Mouse (Mus musculus): ENCODE measurements around the gene Hoxc4. TPM values are rescaled to one million over a fixed set of nuclear protein-coding genes. Genes with fewer than 3 reads are reported as not detected.
A peak's percentile ranks its signal among the peaks of the same experiment; 100 is the strongest.

Gene Hoxc4
- polyA plus RNA-seq, 3 experiments from 2014 or later: not detected

DNA sequence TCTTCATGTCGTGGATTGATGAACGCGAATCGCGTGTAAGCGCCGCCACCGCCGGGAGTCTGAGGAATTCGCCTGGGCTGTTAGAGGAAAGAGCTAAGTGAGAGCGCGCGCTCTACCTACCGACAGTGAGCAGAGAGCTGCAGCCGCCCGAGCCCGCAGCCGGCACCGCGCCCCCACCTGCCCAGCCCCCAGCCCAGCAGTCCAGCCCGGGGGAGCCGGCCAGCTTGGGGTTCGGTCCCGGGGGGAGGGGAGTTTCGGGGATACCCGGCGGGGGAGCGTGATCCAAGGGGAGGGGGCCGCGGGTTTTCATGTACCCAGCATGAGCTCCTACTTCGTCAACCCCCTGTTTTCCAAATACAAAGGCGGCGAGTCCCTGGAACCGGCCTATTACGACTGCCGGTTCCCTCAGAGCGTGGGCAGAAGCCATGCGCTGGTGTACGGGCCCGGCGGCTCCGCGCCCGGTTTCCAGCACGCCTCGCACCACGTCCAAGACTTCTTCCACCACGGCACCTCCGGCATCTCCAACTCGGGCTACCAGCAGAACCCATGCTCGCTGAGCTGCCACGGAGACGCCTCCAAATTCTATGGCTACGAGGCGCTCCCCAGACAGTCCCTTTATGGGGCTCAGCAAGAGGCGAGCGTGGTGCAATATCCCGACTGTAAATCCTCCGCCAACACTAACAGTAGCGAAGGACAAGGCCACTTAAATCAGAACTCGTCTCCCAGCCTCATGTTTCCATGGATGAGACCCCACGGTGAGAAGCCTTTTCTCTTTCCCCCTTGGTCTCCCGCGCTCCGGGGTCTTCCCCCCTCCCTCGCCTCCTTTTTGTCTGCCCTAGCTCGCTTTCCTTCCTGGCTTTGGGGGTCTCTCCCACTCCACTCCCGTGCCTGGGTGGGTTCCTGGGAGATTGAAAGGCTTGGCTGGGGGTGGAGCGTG is 28.0 kb upstream of the Hoxc4 start, which contains the start of gene Hoxc8:
Gene Hoxc8 (plus strand): TSS at position 147 of the 937 bp plus-strand sequence.
- ATAC-seq: peak; percentile 10

DNA sequence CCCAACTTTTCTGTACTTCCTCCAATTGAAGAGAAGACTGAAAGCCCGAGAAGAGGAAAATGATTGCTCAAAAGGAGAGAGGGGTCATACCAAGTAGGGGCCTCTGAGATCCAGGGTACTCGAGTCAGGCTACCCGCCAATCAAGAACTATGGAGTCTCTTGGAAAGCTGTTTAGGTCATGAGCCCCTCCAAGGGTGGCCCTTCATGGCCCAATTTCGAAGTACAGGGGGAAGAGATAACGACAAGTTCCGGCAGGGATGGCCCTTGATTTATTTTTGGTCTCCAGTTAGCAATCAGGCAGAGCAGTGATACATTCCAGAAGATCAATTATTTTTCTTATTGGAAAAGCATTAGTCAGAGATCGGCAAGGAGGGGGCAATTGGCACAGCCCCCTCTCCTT is 27.0 kb upstream of the Hoxc4 start:
- no peak for ATAC-seq

DNA sequence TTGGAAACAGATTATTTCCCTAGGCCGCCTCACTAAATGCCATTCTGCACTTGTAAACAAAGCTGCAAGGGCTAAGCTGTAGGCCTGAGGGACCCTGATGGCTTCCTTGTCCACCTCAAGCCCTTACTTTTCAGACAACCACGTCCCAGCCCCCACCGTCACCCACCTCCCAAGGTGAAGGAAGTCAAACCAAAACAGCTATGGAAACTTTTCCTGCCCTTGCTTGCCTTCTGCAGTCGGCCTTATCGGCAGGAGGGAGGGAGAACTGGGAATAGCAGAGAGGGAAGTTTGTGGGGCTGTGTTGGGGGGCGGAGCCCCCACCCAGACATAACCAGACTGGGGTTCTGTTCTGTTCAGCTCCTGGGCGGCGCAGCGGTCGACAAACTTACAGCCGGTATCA is 26.5 kb upstream of the Hoxc4 start:
- ATAC-seq: no peak

DNA sequence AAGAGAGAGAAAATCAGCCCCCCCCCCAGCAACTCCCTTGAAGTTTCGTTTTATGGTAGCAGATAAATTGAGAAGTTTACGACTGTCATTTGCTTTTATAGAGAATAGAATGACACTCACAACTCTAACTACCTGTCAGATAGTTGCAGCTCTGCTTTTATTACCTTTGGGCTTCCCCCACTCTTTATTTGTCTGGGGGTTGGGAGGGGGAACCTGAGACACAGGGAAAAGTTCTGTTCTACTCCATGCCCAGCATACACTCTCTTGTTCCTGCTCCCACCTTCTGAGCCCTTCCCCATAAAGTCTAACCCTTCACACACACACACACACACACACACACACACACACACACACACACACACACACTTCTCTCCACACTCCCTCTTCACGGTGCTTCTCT is 25.9 kb upstream of the Hoxc4 start:
- ATAC-seq: no peak

DNA sequence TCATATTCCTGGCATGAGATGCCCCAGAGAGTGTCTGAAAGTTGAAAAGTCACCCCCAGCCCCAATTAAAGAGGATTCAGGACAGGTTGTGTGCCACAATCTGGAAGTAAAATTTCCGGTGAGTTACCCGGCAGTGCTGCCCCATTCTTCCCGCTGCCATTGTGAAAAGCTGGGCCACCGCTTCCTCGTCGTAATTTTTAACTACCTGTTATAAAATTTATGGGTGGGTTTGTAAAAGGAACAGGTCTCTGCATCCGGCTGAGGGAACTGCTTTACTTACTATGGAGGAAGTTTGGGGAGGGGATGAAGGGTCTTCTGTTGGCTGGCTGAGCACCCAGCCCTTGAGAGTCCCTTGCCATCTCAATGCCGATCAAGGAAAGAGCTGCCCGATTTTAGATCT is 22.2 kb upstream of the Hoxc4 start:
- ATAC-seq: no peak

- no peak for ATAC-seq
Observed at GRCm38 (mm10) chr15:102997431-102997830, 21.3 kb upstream of the Hoxc4 start.

GRCm38 (mm10) chr15:102997939-102998355 is 20.8 kb upstream of the Hoxc4 start, which contains the start of gene Hoxc6:
TSS of gene Hoxc6 (plus strand) at chr15:102998257.
- no peak for ATAC-seq

DNA sequence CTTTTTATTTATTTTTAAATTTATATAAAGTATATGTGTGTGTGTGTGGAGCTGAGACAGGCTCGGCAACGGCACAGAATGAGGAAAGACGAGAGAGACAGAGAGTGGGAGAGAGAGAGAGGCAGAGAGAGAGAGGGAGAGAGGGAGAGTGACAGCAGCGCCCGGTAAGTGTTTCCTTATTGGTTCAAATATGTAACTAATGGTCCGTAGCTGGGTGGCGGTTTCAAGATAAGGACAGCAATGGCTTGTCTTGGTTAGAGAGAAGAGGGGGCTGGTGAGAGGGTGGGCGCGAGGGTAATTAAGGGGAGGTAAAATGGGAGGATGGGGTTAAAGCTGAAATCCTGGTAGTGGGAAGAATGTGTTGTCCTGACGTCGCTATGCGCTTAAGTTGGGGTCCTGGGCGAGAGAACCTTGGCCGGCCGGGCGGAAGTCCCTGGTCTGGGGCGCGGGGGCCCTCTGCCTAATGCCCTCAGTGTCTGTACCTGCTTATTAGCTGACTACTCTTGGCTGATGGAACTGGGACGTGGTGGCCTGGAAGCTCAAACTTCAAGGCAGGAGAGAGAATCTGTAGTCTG is 20.0 kb upstream of the Hoxc4 start:
- peak; percentile 35 for ATAC-seq

- peak; percentile 89 for ATAC-seq
Observed at GRCm38 (mm10) chr15:102999183-102999831, 19.4 kb upstream of the Hoxc4 start.

- no peak for ATAC-seq
Observed at GRCm38 (mm10) chr15:102999955-103000354, 18.8 kb upstream of the Hoxc4 start.

DNA sequence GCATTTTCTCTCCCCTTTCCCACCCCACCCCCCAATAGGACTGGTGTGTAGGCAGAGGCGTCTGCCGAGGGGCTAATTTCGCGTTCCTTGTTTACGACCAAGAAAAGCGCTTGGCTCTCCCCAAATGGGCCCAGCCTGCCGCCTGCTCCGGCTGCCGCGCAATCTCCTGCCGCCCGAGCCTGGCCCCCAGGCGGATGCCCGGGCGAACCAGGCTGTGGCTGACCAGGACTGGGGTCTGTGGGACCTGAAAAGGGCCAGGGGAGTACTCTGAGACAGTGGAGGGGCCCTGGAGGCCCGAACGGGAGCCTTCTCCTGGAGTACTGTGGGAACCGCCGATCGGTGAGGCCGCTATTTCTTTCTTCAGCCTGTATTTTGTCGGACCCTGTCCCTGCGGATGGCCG is 18.2 kb upstream of the Hoxc4 start:
- ATAC-seq: no peak

- no peak for ATAC-seq
Observed at GRCm38 (mm10) chr15:103001370-103001769, 17.4 kb upstream of the Hoxc4 start.

DNA sequence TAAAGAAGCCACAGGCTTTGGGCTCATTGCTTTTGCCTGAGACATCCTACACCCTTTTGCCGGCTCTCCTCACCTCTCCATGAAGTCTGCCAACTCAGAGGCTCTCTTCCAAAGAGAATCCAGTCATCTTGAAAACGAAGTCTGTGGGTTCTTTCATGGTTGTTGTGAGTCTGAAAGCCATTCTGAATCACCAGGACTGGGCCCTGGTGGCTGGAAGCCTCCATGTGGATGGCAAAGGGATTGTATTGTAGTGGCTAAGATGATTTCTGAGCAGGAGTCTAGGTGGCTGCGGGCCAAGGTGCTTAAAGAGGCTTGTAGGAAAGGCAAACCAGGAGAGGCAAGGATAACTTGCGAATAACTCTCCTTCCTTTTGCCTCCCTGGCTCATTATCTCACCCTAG is 16.6 kb upstream of the Hoxc4 start:
- ATAC-seq: no peak

- ATAC-seq: no peak
Observed at GRCm38 (mm10) chr15:103002821-103003448, 15.8 kb upstream of the Hoxc4 start.

- ATAC-seq: no peak
Observed at GRCm38 (mm10) chr15:103005308-103005707, 13.4 kb upstream of the Hoxc4 start.

GRCm38 (mm10) chr15:103005797-103006196 is 12.9 kb upstream of the Hoxc4 start:
- no peak for ATAC-seq

DNA sequence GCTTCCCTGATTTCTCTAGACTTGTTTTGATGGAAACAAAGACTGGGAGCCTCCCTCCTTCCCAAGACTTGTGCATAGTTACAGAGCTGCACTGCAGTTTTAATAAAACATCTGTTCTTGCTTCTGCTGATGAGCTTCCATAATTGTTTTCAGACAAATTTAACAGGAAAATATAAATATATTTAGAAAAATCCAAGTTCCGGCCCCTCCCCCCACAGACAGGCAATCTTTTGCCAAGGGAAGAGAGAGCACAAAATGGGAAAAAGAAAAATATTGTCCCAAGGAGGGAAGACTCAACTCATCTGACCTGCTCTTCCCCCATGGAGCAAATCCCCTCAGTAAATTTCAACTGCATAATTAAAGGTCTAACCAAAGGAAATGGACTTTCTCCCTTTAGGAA is 12.4 kb upstream of the Hoxc4 start:
- no peak for ATAC-seq

GRCm38 (mm10) chr15:103009265-103010111 is 9.2 kb upstream of the Hoxc4 start:
- no peak for ATAC-seq

GRCm38 (mm10) chr15:103010112-103010846 is 8.5 kb upstream of the Hoxc4 start:
- ATAC-seq: no peak

DNA sequence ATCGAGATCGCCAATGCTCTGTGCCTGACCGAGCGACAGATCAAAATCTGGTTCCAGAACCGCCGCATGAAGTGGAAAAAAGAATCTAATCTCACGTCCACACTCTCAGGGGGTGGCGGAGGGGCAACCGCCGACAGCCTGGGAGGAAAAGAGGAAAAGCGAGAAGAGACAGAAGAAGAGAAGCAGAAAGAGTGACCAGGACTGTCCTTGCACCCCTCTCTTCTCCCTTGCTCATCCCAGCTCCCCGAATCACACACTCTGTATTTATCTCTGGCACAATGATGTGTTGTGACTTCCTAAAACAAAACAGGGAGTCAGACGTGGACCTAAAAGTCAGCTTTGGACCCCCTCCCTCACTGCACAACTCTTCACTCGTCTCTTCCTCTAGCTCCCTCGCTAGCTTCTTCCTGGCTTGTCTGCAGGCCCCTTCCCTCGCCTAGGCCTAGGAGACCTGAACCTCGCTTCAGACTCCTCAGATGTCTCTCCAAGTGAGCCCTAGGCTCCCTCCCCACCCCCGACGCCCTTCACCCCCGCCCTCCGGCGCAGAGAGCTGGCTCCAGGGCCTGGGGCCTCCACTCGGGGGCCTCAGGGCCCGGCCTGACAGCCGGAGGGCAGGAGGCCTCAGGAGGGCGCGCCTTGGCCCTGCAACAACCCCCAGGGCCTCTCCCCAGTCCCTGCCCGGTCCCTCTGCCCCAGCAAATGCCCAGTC is 7.7 kb upstream of the Hoxc4 start:
- no peak for ATAC-seq

All from inflammation-experienced regulatory T-cells, adult 6 months (primary cell).